Mouse (Mus musculus): ENCODE results near the gene Exoc3. TPM values are rescaled to one million over a fixed set of nuclear protein-coding genes. Genes with fewer than 3 reads are reported as not detected.

Exoc3 gene
- polyA plus RNA-seq, 1 experiment, result 28.4 TPM

GRCm38 (mm10) chr13:74138906-74139647 lies 69.5 kb downstream of the Exoc3 start:
- H3K27me3 ChIP-seq (ENCODE audit: control insufficient read depth, insufficient read depth, low read length), result no peaks in the 10 kb centered on the region
- no peaks in the 10 kb centered on the region for H3K36me3 ChIP-seq (ENCODE audit: control insufficient read depth, insufficient read depth, low read length)
- H3K27ac ChIP-seq (ENCODE audit: control insufficient read depth, insufficient read depth, low read depth, low read length), result no peak overlapping the region
- H3K4me1 ChIP-seq (ENCODE audit: control insufficient read depth, insufficient read depth, low read length), result no peaks in the 10 kb centered on the region
- no peak overlapping the region for H3K4me3 ChIP-seq (ENCODE audit: control insufficient read depth, low read depth, low read length)
- no peak for TF ChIP-seq POLR2A (IDR thresholded peaks at IDR 0.05; ENCODE audit: control insufficient read depth, low read depth, low read length)
- TF ChIP-seq CTCF (IDR thresholded peaks at IDR 0.05; ENCODE audit: control insufficient read depth, insufficient read depth, insufficient replicate concordance, low read depth, low read length), result no peak

- Histone ChIP-seq H3K36me3 (ENCODE audit: control insufficient read depth, insufficient read depth, low read length) (no peaks in the 10 kb centered on the region), H3K4me1 (ENCODE audit: control insufficient read depth, insufficient read depth, low read length) (no peaks in the 10 kb centered on the region; the same call in 1 of the 2 replicates), H3K27ac (ENCODE audit: control insufficient read depth, insufficient read depth, low read depth, low read length) (no peak overlapping the region), H3K4me3 (ENCODE audit: control insufficient read depth, low read depth, low read length) (no peak overlapping the region), H3K27me3 (ENCODE audit: control insufficient read depth, insufficient read depth, low read length) (no peaks in the 10 kb centered on the region)
- TF ChIP-seq CTCF (IDR thresholded peaks at IDR 0.05; ENCODE audit: control insufficient read depth, insufficient read depth, insufficient replicate concordance, low read depth, low read length), result no peak
- TF ChIP-seq POLR2A (IDR thresholded peaks at IDR 0.05; ENCODE audit: control insufficient read depth, low read depth, low read length), result no peak
Observed at GRCm38 (mm10) chr13:74129909-74130308, 78.6 kb downstream of the Exoc3 start.

- H3K4me1 ChIP-seq (ENCODE audit: control insufficient read depth, insufficient read depth, low read length), result no peaks in the 10 kb centered on the region
- H3K4me3 ChIP-seq (ENCODE audit: control insufficient read depth, low read depth, low read length), result no peak overlapping the region
- H3K36me3 ChIP-seq (ENCODE audit: control insufficient read depth, insufficient read depth, low read length), result no peaks in the 10 kb centered on the region
- TF ChIP-seq POLR2A (IDR thresholded peaks at IDR 0.05; ENCODE audit: control insufficient read depth, low read depth, low read length), result no peak
- no peak for TF ChIP-seq CTCF (IDR thresholded peaks at IDR 0.05; ENCODE audit: control insufficient read depth, insufficient read depth, insufficient replicate concordance, low read depth, low read length)
- no peaks in the 10 kb centered on the region for H3K27me3 ChIP-seq (ENCODE audit: control insufficient read depth, insufficient read depth, low read length)
- H3K27ac ChIP-seq (ENCODE audit: control insufficient read depth, insufficient read depth, low read depth, low read length), result no peak overlapping the region
Observed at GRCm38 (mm10) chr13:74127571-74127970, 81.0 kb downstream of the Exoc3 start.

GRCm38 (mm10) chr13:74122632-74123031 lies 85.9 kb downstream of the Exoc3 start:
- H3K4me3 ChIP-seq (ENCODE audit: control insufficient read depth, low read depth, low read length), result no peak overlapping the region
- H3K4me1 ChIP-seq (ENCODE audit: control insufficient read depth, insufficient read depth, low read length), result peaks cover 6% of the 10 kb centered on the region; the same call in 1 of the 2 replicates
- no peaks in the 10 kb centered on the region; the same call in 1 of the 2 replicates for H3K27me3 ChIP-seq (ENCODE audit: control insufficient read depth, insufficient read depth, low read length)
- TF ChIP-seq POLR2A (IDR thresholded peaks at IDR 0.05; ENCODE audit: control insufficient read depth, low read depth, low read length) (no peak), CTCF (IDR thresholded peaks at IDR 0.05; ENCODE audit: control insufficient read depth, insufficient read depth, insufficient replicate concordance, low read depth, low read length) (no peak)
- H3K36me3 ChIP-seq (ENCODE audit: control insufficient read depth, insufficient read depth, low read length), result no peaks in the 10 kb centered on the region
- no peak overlapping the region for H3K27ac ChIP-seq (ENCODE audit: control insufficient read depth, insufficient read depth, low read depth, low read length)

- TF ChIP-seq CTCF (IDR thresholded peaks at IDR 0.05; ENCODE audit: control insufficient read depth, insufficient read depth, insufficient replicate concordance, low read depth, low read length), result no peak
- Histone ChIP-seq H3K4me3 (ENCODE audit: control insufficient read depth, low read depth, low read length) (no peak overlapping the region), H3K4me1 (ENCODE audit: control insufficient read depth, insufficient read depth, low read length) (peaks cover 6% of the 10 kb centered on the region; the same call in 1 of the 2 replicates), H3K36me3 (ENCODE audit: control insufficient read depth, insufficient read depth, low read length) (no peaks in the 10 kb centered on the region), H3K27ac (ENCODE audit: control insufficient read depth, insufficient read depth, low read depth, low read length) (no peak overlapping the region), H3K27me3 (ENCODE audit: control insufficient read depth, insufficient read depth, low read length) (no peaks in the 10 kb centered on the region; the same call in 1 of the 2 replicates)
Observed at GRCm38 (mm10) chr13:74121795-74122330, 86.7 kb downstream of the Exoc3 start.

- no peak for TF ChIP-seq CTCF (IDR thresholded peaks at IDR 0.05; ENCODE audit: control insufficient read depth, insufficient read depth, insufficient replicate concordance, low read depth, low read length)
- TF ChIP-seq POLR2A (IDR thresholded peaks at IDR 0.05; ENCODE audit: control insufficient read depth, low read depth, low read length), result no peak
- peak within 1 kb of the TSS; percentile 18; the same call in 1 of the 2 replicates for H3K4me3 ChIP-seq (ENCODE audit: control insufficient read depth, low read depth, low read length)
- no peaks in the 10 kb centered on the region for H3K36me3 ChIP-seq (ENCODE audit: control insufficient read depth, insufficient read depth, low read length)
- no peaks in the 10 kb centered on the region; the same call in 1 of the 2 replicates for H3K27me3 ChIP-seq (ENCODE audit: control insufficient read depth, insufficient read depth, low read length)
- H3K4me1 ChIP-seq (ENCODE audit: control insufficient read depth, insufficient read depth, low read length), result peaks cover 6% of the 10 kb centered on the region; the same call in 1 of the 2 replicates
- H3K27ac ChIP-seq (ENCODE audit: control insufficient read depth, insufficient read depth, low read depth, low read length), result no peak within 1 kb of the TSS
Observed at GRCm38 (mm10) chr13:74121141-74121602, 87.4 kb downstream of the Exoc3 start, which contains the start of gene Slc9a3. Gene Slc9a3 (plus strand): TSS chr13:74121457.

Other genes starting within 250 kb of the Exoc3 start
- 40.2 and 44.3 TPM in 2 replicates for gene Zdhhc11, start 244.9 kb downstream of the Exoc3 start, polyA plus RNA-seq (2012; rRNA removed)
- 0.55 and 0.68 TPM in 2 replicates for gene Tppp, start 199.3 kb downstream of the Exoc3 start, polyA plus RNA-seq (2012; rRNA removed)
- 63.2 and 69.1 TPM in 2 replicates for gene Cep72, start 146.4 kb downstream of the Exoc3 start, polyA plus RNA-seq (2012; rRNA removed)
- 1.0 and 1.9 TPM in 2 replicates for gene Slc9a3, start 87.3 kb downstream of the Exoc3 start, polyA plus RNA-seq (2012; rRNA removed)
- 0.07 and 0.46 TPM in 2 replicates for gene Ahrr, start 83.6 kb upstream of the Exoc3 start, polyA plus RNA-seq (2012; rRNA removed)
- 37.6 and 40.7 TPM in 2 replicates for gene Pdcd6, start 108.8 kb upstream of the Exoc3 start, polyA plus RNA-seq (2012; rRNA removed)
- gene Sdha, start 141.5 kb upstream of the Exoc3 start, polyA plus RNA-seq (2012; rRNA removed), result 68.3 and 83.1 TPM in 2 replicates
- gene Ccdc127, start 141.6 kb upstream of the Exoc3 start, polyA plus RNA-seq (2012; rRNA removed), result 4.7 and 5.2 TPM in 2 replicates
- 0.06 and 0.08 TPM in 2 replicates for gene Lrrc14b, start 155.3 kb upstream of the Exoc3 start, polyA plus RNA-seq (2012; rRNA removed)
- 2.2 and 2.3 TPM in 2 replicates for gene Zfp72, start 182.1 kb upstream of the Exoc3 start, polyA plus RNA-seq (2012; rRNA removed)
- 1.8 and 2.9 TPM in 2 replicates for gene Ftl1-ps1, start 191.0 kb upstream of the Exoc3 start, polyA plus RNA-seq (2012; rRNA removed)